Mouse (Mus musculus) central nervous system, embryonic 11.5 days (tissue): ENCODE results near the gene Tctn3. TPM values are rescaled to one million over a fixed set of nuclear protein-coding genes. Genes with fewer than 3 reads are reported as not detected.

Experiments
- polyA plus RNA-seq: library from polyadenylated mRNA; depleted of rRNA; stranded (reverse); fragments of >200 nt; gene quantifications from 2 replicates; pipeline ENCODE4 v1.2.3, GENCODE M21; 2012; rRNA removed

Gene Tctn3
- 11.1 and 12.0 TPM in 2 replicates for polyA plus RNA-seq

DNA sequence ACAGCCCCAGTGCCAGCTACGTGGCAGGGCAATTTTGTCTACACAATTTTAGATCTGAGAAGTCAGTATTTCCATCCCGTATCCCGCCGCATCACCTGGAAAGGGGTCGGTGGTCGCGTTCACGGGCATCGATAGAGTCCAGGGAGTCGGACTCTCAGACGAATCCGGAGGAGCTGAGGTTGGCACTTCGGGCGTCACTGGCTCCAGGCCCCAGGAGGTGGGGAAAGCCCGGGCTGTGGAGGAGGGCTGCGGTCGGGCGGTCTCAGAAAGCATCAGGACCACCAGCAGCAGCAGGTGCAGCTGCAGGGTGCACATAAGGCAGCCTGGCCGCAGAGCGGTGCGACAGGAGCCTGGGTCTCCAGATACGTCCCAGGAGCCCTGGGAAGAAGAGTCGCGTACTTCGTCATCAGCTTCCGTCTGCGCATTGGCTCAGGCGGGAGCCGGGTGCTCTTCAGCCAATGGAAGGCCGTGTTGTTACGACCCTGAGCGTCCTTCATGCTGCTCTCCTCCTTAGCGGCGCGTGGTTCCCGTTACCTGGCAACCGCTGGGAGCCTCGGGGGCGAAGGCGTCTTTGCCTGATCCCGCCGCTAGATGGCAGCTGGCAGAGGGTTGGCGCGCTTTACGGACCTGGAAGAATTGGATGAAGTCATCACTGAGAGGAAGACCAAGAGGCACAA lies at the start of gene Tctn3, which contains the start of gene Entpd1:
Tctn3 (minus strand) TSS at position 404 of the 677 bp plus-strand sequence.
Entpd1 (plus strand) TSS at position 537 of the 677 bp plus-strand sequence.

DNA sequence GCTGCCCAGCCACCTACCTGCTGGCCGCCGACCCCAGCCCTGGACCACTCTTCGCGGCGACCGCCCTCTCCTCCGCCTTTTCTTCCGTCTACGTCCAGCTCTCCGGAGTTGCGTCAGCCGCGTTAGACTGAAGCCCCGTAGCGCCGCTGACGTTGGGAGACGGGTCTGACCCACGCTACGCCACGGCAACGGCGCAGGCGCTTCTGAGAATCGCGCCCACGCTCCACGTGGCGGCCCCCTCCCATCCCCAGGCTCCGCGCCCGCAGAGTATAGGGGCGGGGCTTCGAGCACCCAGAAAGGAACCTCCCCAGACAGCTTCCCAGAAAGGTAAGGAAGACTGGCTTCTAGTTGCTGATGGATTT lies 23.8 kb downstream of the Tctn3 start, which contains the start of gene Aldh18a1:
Aldh18a1 (minus strand) TSS at position 171 of the 362 bp plus-strand sequence.

Other genes with a start within 250 kb of the Tctn3 start
- gene Sorbs1, start 98.5 kb downstream of the Tctn3 start, polyA plus RNA-seq = 39.5 and 44.5 TPM in 2 replicates
- 65.5 and 70.0 TPM in 2 replicates for gene Aldh18a1, start 23.8 kb downstream of the Tctn3 start, polyA plus RNA-seq
- 5.6 and 9.2 TPM in 2 replicates for gene Entpd1, start 133 bp upstream of the Tctn3 start, polyA plus RNA-seq
- gene Cc2d2b, start 136.5 kb upstream of the Tctn3 start, polyA plus RNA-seq = 0.12 and 0.18 TPM in 2 replicates
- gene Ccnj, start 219.0 kb upstream of the Tctn3 start, polyA plus RNA-seq = 25.1 and 33.7 TPM in 2 replicates